Mouse (Mus musculus) CH12.LX (cell line): ENCODE measurements around the gene Pepd. TPM values are rescaled to one million over a fixed set of nuclear protein-coding genes. Genes with fewer than 3 reads are reported as not detected.

Experiments used
- DNase-seq: peaks from one replicate; pipeline ENCODE4 v3.0.0-alpha.2; 2013; ENCODE audit errors: extremely low read depth
- H3K27ac ChIP-seq: 2 replicates; pipeline ENCODE4 v1.5.1; 2012; ENCODE audit warnings: low read depth, mild to moderate bottlenecking, control low read depth, moderate library complexity; ENCODE audit not compliant: insufficient read depth
- H3K27me3 ChIP-seq: replicated peaks from 2 replicates; pipeline ENCODE3; 2012; ENCODE audit warnings: inconsistent platforms
- H3K36me3 ChIP-seq, 2 experiments: replicated peaks in 1 of 2; 2 replicates each; pipeline versions ENCODE3 to v1.6.1; 2012; ENCODE audit warnings: inconsistent platforms in 1 of 2, low read length in 1 of 2, mild to moderate bottlenecking in 1 of 2, mixed read lengths in 1 of 2, moderate library complexity in 1 of 2; ENCODE audit not compliant: control insufficient read depth in 1 of 2, insufficient read depth in 1 of 2
- H3K4me1 ChIP-seq, 2 experiments: 2 replicates each; pipeline ENCODE4 v1.6.1; 2012; ENCODE audit warnings: inconsistent platforms in 1 of 2, moderate library complexity in 1 of 2; ENCODE audit not compliant: insufficient read depth in 2 of 2, control insufficient read depth in 1 of 2
- H3K4me2 ChIP-seq: 2 replicates; pipeline ENCODE4 v1.6.1; 2012; ENCODE audit warnings: low read depth, mild to moderate bottlenecking, control low read depth; ENCODE audit not compliant: poor library complexity, insufficient read depth, severe bottlenecking
- H3K4me3 ChIP-seq, 3 experiments: fragments of 150-350 bp in 1 of 3; sonication (generic) in 1 of 3; replicated peaks in 1 of 3; 2 replicates each; pipeline versions ENCODE3 to v1.5.1; 2011 to 2012; ENCODE audit warnings: low read depth in 2 of 3, low read length in 2 of 3, mild to moderate bottlenecking in 2 of 3, moderate library complexity in 2 of 3, control low read depth in 1 of 3, improper control_type of control experiment in 1 of 3, inconsistent platforms in 1 of 3, mixed read lengths in 1 of 3; ENCODE audit not compliant: poor library complexity in 1 of 3
- H3K79me2 ChIP-seq: replicated peaks from 2 replicates; pipeline ENCODE4 v1.6.1; 2012; ENCODE audit warnings: mild to moderate bottlenecking, moderate library complexity; ENCODE audit not compliant: control insufficient read depth, poor library complexity, insufficient read depth, severe bottlenecking; ENCODE audit errors: extremely low read depth
- H3K9ac ChIP-seq: 2 replicates; pipeline ENCODE4 v1.6.1; 2012; ENCODE audit warnings: low read depth, mild to moderate bottlenecking, control low read depth, moderate library complexity; ENCODE audit not compliant: insufficient read depth
- H3K9me3 ChIP-seq: replicated peaks from 2 replicates; pipeline ENCODE3; 2012; ENCODE audit warnings: low read length, inconsistent platforms, mixed read lengths
- BHLHE40 ChIP-seq: IDR thresholded peaks from 2 replicates; pipeline ENCODE4 v1.6.1; 2011; ENCODE audit warnings: mild to moderate bottlenecking, low read depth, low read length, improper control_type of control experiment
- CTCF ChIP-seq, 2 experiments: IDR thresholded peaks in 1 of 2; conservative IDR thresholded peaks in 1 of 2; 2 replicates each; pipeline ENCODE4 v1.5.1; 2011 to 2012; ENCODE audit warnings: low read depth in 2 of 2, low read length in 2 of 2, improper control_type of control experiment in 1 of 2, inconsistent platforms in 1 of 2, mild to moderate bottlenecking in 1 of 2, moderate library complexity in 1 of 2
- E2F4 ChIP-seq: IDR thresholded peaks from 2 replicates; pipeline ENCODE4 v1.6.1; 2011; ENCODE audit warnings: low read depth, low read length, improper control_type of control experiment; ENCODE audit not compliant: insufficient replicate concordance
- ELF1 ChIP-seq: IDR thresholded peaks from 2 replicates; pipeline ENCODE4 v1.6.1; 2014; ENCODE audit warnings: low read depth, mild to moderate bottlenecking, inconsistent platforms, low read length, improper control_type of control experiment
- GABPA ChIP-seq: IDR thresholded peaks from 2 replicates; pipeline ENCODE4 v1.6.1; 2012; ENCODE audit warnings: low read depth, low read length, improper control_type of control experiment, inconsistent platforms; ENCODE audit not compliant: insufficient replicate concordance
- HCFC1 ChIP-seq: IDR thresholded peaks from 2 replicates; pipeline ENCODE4 v1.6.1; 2012; ENCODE audit warnings: low read depth, mild to moderate bottlenecking, inconsistent platforms, low read length, improper control_type of control experiment
- JUN ChIP-seq: IDR thresholded peaks from 2 replicates; pipeline ENCODE4 v1.6.1; 2011; ENCODE audit warnings: low read depth, mild to moderate bottlenecking, low read length, improper control_type of control experiment, moderate library complexity; ENCODE audit not compliant: insufficient read depth
- JUND ChIP-seq: conservative IDR thresholded peaks from 2 replicates; pipeline ENCODE4 v1.6.1; 2011; ENCODE audit warnings: low read depth, low read length, improper control_type of control experiment
- MAZ ChIP-seq: IDR thresholded peaks from 2 replicates; pipeline ENCODE4 v1.6.1; 2012; ENCODE audit warnings: low read depth, mild to moderate bottlenecking, inconsistent platforms, low read length, improper control_type of control experiment, moderate library complexity
- MEF2A ChIP-seq: IDR thresholded peaks from 2 replicates; pipeline ENCODE4 v1.6.1; 2014; ENCODE audit warnings: low read depth, mild to moderate bottlenecking, inconsistent platforms, low read length, improper control_type of control experiment, borderline replicate concordance
- PAX5 ChIP-seq: IDR thresholded peaks from 2 replicates; pipeline ENCODE4 v1.6.1; 2012; ENCODE audit warnings: low read length, inconsistent platforms, mixed read lengths
- POLR2A ChIP-seq: IDR thresholded peaks from 2 replicates; pipeline ENCODE4 v1.6.1; 2011; ENCODE audit warnings: low read depth, mild to moderate bottlenecking, improper control_type of control experiment, low read length
- POLR2AphosphoS2 ChIP-seq: IDR thresholded peaks from 2 replicates; pipeline ENCODE4 v1.6.1; 2011; ENCODE audit warnings: low read depth, low read length, improper control_type of control experiment
- SIN3A ChIP-seq: IDR thresholded peaks from 2 replicates; pipeline ENCODE4 v1.6.1; 2012; ENCODE audit warnings: low read length, improper control_type of control experiment, inconsistent platforms
- UBTF ChIP-seq: IDR thresholded peaks from 2 replicates; pipeline ENCODE4 v1.6.1; 2012; ENCODE audit warnings: low read depth, mild to moderate bottlenecking, inconsistent platforms, low read length, improper control_type of control experiment, moderate library complexity
- USF2 ChIP-seq: conservative IDR thresholded peaks from 2 replicates; pipeline ENCODE4 v1.6.1; 2011; ENCODE audit warnings: low read depth, low read length, improper control_type of control experiment
- dilution Hi-C: fragments of 300-500 bp; cut with MboI; formaldehyde crosslinking; loops from 2 replicates; pipeline ENCODE4 v1.14.3; 2020; ENCODE audit warnings: low sequenced_read_pairs; ENCODE audit not compliant: extremely low pct_unique_long_range_greater_than_20kb, extremely low pct_ligation_motif_present
- in situ Hi-C: fragments of 300-500 bp; cut with MboI; formaldehyde crosslinking; loops from 3 replicates; pipeline ENCODE4 v1.14.3; 2019; ENCODE audit warnings: low sequenced_read_pairs, low pct_ligation_motif_present, low pct_unique_long_range_greater_than_20kb, mixed read lengths
- polyA plus RNA-seq: library from polyadenylated mRNA; unstranded; fragments of >175 nt; gene quantifications from 2 replicates; pipeline ENCODE4 v1.2.1, GENCODE M21; 2012; ENCODE audit warnings: low read depth; ENCODE audit not compliant: insufficient read length
- total RNA-seq, 2 experiments: library from RNA; depleted of rRNA; stranded (reverse); fragments of 300-350 nt in 1 of 2; fragments of >200 nt in 1 of 2; gene quantifications; 2 replicates each; pipeline ENCODE4 v1.2.3; 2012 to 2014

Pepd gene
- total and polyA plus RNA-seq, 3 experiments = 52.4 to 68.3 (median 53.5) TPM

DNA sequence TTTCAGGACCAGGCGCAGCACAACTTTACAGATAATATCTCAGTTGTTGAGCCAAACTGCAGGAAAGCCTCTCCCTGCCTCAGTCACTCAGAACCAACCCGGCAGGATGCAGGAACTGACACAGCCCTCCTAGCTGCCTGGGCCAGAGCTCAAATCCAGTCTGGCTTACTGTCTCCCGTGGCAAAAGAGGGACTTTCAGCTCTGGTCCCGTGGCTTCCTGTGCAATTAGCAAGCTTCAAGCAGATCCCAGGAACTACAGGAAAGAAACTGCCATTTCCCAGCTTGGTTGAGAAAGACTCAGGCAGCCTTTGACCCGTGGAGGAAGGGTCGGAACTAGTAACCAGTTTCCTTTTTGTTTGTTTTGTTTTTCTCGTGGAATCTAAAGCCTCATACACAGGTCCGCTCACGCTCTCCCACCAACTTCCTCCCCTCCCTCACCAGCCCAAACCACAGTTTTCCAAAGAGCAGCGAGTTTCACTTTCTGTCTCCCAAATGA is 168.7 kb downstream of the Pepd start:
- no peak for DNase-seq
- H3K27ac ChIP-seq = no peak overlapping the region
- in situ Hi-C loops = no loop called here
- H3K4me1 ChIP-seq = no peaks in the 10 kb centered on the region
- H3K4me2 ChIP-seq = peak overlapping the region; percentile 29; the same call in 1 of the 2 replicates
- no peaks in the 10 kb centered on the region for H3K36me3 ChIP-seq
- no peak overlapping the region for H3K9ac ChIP-seq
- no peaks in the 10 kb centered on the region for H3K27me3 ChIP-seq
- H3K9me3 ChIP-seq = no peaks in the 10 kb centered on the region
- H3K79me2 ChIP-seq = no peaks in the 10 kb centered on the region
- TF ChIP-seq USF2 (no peak), JUN (no peak), POLR2AphosphoS2 (no peak), CTCF (conservative IDR thresholded peaks at IDR 0.05 in 1 of 2, IDR thresholded peaks at IDR 0.05 in 1 of 2; ENCODE audit: low read depth in 2 of 2, low read length in 2 of 2) (no peak)
- no peak overlapping the region for H3K4me3 ChIP-seq
- dilution Hi-C loops = no loop called here

DNA sequence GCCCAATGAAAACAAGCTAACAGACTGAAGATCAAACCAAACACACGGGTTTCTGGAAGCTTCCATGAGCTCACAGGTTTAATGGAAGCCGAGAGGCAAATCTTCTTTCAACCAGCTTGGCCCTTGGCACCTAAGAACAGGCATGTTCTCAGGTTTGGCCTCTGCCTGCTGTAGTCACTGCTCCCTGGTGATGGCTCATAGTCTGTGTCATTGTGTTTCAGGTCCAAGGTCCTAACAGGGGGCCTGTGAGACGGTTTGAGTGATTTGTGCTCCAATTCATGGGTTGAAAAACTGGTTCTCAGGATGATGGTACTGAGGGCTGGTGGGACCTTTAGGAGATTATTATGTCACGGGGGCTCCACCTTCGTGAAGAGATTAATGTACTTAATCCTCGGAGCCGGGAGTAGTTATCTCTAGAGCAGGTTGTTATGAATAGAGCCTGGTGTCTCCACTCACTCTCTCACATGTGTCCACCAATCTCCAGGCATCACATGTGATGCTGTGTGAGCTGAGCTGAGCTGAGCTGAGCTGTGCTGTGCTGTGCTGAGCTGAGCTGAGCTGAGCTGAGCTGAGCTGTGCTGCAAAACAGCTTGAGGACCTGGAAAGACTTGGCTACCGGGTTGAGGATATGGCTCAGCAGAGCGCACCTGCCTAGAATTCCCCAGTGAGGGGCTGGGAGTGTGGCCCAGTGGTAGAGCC is 169.4 kb downstream of the Pepd start:
- Histone ChIP-seq H3K4me3 (no peak overlapping the region), H3K9me3 (no peaks in the 10 kb centered on the region), H3K4me1 (no peaks in the 10 kb centered on the region), H3K9ac (no peak overlapping the region), H3K27me3 (no peaks in the 10 kb centered on the region), H3K4me2 (peak overlapping the region; percentile 29; the same call in 1 of the 2 replicates), H3K27ac (no peak overlapping the region), H3K79me2 (no peaks in the 10 kb centered on the region), H3K36me3 (no peaks in the 10 kb centered on the region)
- in situ Hi-C loops (no loop called here), dilution Hi-C loops (no loop called here)
- TF ChIP-seq E2F4 (no peak), GABPA (no peak), SIN3A (no peak), HCFC1 (no peak), MEF2A (no peak), PAX5 (no peak), POLR2A (no peak), JUND (no peak)
- DNase-seq = no peak

DNA sequence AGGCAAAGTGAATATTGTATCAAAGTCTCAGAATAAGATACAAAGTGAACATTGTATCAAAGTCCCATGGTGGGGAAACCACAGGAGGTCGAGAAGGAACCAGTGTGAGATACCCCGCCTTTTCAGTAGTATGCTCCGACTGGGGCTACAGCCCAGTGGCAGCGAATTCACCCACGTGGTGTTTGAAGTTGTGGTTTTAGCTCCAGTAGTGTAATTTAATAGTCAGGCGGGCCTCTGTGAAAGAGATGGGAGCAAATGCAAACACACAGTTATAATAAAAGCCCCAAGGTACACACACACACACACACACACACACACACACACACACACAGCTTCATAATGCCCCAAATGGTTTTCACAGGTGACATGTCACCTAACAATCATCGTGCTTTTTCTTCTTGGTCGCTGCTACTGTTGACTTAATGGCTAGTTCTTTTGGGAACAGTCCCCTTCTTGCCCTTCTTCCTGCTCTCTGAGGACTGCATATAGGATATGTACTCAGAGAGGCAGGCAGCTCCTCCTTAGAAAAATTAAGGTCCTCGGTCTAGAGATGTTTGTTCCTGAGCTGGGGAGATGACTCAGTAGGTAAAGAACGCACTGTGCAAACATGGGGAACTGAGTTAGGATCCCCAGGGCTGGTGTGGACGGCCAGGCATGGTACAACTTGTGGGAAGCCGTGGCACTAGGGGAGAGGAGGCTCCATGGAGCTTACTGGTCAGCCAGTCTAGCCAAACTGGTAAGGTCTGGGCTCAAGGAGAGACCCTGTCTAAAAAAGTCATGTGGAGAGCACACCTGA is 172.6 kb downstream of the Pepd start:
- dilution Hi-C loops = no loop called here
- no peak for DNase-seq
- no peak overlapping the region for H3K4me2 ChIP-seq
- H3K4me3 ChIP-seq = no peak overlapping the region
- H3K36me3 ChIP-seq = no peaks in the 10 kb centered on the region
- no peak overlapping the region for H3K9ac ChIP-seq
- H3K27me3 ChIP-seq = no peaks in the 10 kb centered on the region
- H3K27ac ChIP-seq = no peak overlapping the region
- H3K9me3 ChIP-seq = no peaks in the 10 kb centered on the region
- no peaks in the 10 kb centered on the region for H3K4me1 ChIP-seq
- no peaks in the 10 kb centered on the region for H3K79me2 ChIP-seq
- no peak for TF ChIP-seq ELF1
- TF ChIP-seq MAZ = no peak
- TF ChIP-seq BHLHE40 = no peak
- TF ChIP-seq UBTF = no peak
- TF ChIP-seq, all 38 proteins: peak for 0
- in situ Hi-C loops = no loop called here
